Mouse (Mus musculus) cerebellum, adult 2 months (tissue): Measurements from ENCODE around the gene Tmem52. TPM values are rescaled to one million over a fixed set of nuclear protein-coding genes. Genes with fewer than 3 reads are reported as not detected.
"Not testable (repeated sequence)": the region's sequence is repeated elsewhere in the genome, so short reads cannot be mapped to it uniquely, and the experiment has no call there.

Source experiments
- DNase-seq, 2 experiments: peaks; one replicate each; pipeline ENCODE4 v3.0.0; 2021
- H3K27ac ChIP-seq: fragments of 200-500 bp; 2 replicates; pipeline ENCODE4 v1.5.1; 2012; ENCODE audit warnings: low read length, control low read depth, inconsistent platforms; ENCODE audit not compliant: insufficient read depth
- H3K27me3 ChIP-seq: fragments of 200-500 bp; 2 replicates; pipeline ENCODE4 v1.6.1; 2012; ENCODE audit warnings: inconsistent platforms, mild to moderate bottlenecking, low read length, moderate library complexity; ENCODE audit not compliant: control insufficient read depth, insufficient read depth
- H3K4me1 ChIP-seq: fragments of 200-500 bp; 2 replicates; pipeline ENCODE4 v1.6.1; 2011; ENCODE audit warnings: low read length; ENCODE audit not compliant: control insufficient read depth, insufficient read depth
- H3K4me3 ChIP-seq: fragments of 200-500 bp; replicated peaks from 2 replicates; pipeline ENCODE3; 2011; ENCODE audit warnings: mild to moderate bottlenecking, low read depth, low read length, control low read depth; ENCODE audit not compliant: insufficient read depth
- CTCF ChIP-seq: fragments of 200-500 bp; IDR thresholded peaks from 2 replicates; pipeline ENCODE4 v1.5.1; 2011; ENCODE audit warnings: low read depth, mild to moderate bottlenecking, control low read depth, low read length, moderate library complexity, borderline replicate concordance; ENCODE audit not compliant: insufficient read depth
- POLR2A ChIP-seq: fragments of 200-500 bp; IDR thresholded peaks from 2 replicates; pipeline ENCODE4 v1.6.1; 2011; ENCODE audit warnings: low read length, control low read depth, borderline replicate concordance; ENCODE audit not compliant: insufficient read depth
- WGBS: fragments of 180-500 bp; shearing (Covaris S2); methylation state at CpG from one replicate; pipeline ENCODE4 v1.1.7; 2018; 5-methylcytosine and 5-hydroxymethylcytosine counted together
- polyA plus RNA-seq: library from polyadenylated mRNA; depleted of rRNA; stranded (reverse); fragments of >200 nt; gene quantifications from 2 replicates; pipeline ENCODE4 v1.2.3, GENCODE M21; 2012; rRNA removed

Gene Tmem52
- polyA plus RNA-seq, result 9.4 and 12.1 TPM in 2 replicates

DNA sequence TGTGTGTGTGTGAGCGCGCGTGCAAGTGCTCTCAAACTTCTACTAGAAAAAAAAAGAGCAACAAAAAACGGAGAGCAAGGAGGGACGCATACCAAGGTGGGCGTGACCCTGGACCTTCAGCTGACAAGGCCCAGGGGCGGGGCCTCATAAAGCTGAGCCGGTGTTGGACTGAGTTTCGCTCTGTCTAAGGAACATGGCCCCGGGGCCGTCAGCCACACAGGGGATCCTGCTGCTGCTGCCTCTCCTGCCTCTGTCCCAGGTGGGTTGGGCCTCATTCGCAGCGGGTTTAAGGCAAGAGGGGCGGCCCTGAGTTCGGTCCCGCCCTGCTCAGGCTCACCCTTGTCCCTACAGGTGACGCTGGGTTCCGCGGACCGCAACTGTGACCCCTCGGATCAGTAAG lies at the start of gene Tmem52:
Gene Tmem52, plus strand, starts transcription at position 163 of the 400 bp plus-strand sequence.
- DNase-seq, result no peak
- 34% methylated on average over 21 of the region's 21 CpGs for WGBS
- Histone ChIP-seq H3K27ac (no peak within 1 kb of the TSS), H3K4me1 (peaks cover 26% of the 10 kb centered on the region), H3K4me3 (peak within 1 kb of the TSS; percentile 5), H3K27me3 (no peaks in the 10 kb centered on the region)
- TF ChIP-seq CTCF (no peak), POLR2A (no peak)

DNA sequence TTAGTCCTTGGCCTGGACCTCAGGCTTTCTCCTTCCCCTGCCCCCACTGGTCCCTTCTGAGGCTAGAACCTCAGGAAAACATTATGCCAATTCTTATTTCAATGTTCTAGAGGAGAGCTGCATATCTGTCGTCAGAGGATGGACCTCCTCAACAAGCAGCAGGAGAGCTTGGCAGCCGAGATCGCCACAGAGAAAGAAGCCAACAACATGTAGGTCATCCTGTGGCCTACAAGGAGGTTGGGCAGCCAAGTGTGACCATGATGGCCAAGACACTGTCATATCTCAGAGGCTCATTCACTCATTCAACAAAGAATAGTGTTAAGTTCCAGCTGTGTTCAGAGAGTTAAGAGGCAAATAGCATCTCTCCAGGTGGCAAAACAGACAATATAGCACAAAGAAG lies 48.8 kb upstream of the Tmem52 start:
- TF ChIP-seq CTCF (no peak), POLR2A (no peak)
- H3K27ac ChIP-seq, result peak overlapping the region; percentile 60; the same call in 1 of the 2 replicates
- H3K4me3 ChIP-seq, result no peak overlapping the region
- peak; percentile 80 to 89 for DNase-seq
- H3K4me1 ChIP-seq, result peaks cover 21% of the 10 kb centered on the region
- WGBS, result 6% methylated on average over 3 of the region's 3 CpGs
- no peaks in the 10 kb centered on the region for H3K27me3 ChIP-seq

DNA sequence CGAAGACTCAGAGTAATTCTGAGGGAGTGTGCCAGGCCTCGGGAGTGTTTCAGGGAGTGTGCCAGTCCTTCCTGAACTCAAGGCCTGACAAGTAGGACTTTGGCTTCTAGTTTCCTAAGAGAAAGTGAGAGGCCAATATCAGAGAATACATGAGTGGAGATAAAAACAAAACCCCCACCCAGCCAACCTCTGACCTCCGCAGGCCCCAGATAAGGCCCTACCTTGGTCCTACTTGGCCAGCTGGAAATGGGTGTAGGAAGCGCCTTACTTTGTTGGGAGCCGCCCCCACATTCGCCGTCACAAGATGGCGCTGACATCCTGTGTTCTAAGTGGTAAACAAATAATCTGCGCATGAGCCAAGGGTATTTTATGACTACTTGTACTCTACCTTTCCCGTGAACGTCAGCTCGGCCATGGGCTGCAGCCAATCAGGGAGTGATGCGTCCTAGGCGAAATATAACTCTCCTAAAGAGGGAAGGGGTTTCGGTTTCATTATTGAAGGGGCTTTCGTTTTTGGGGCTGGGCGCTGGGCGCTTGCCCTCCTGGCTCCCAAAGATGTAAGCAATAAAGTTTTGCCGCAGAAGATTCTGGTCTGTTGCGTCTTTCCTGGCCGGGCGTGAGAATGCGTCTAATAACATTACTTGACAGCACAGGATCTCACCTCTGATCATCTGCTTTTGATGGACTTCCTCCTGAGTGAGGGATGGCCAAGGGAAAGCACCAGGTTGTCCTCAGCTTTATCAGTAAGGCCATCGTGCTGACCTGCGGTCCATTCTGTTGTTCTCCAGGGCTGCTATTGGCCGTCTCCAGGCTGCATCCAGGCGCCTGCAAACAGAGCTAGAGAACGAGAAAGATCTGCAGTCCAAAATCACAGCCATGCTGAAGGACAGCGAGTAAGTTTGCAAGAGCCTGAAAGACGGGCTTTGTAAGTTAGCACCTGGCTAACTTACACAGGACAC lies 47.2 kb upstream of the Tmem52 start:
- H3K4me3 ChIP-seq, DNase-seq, H3K27ac ChIP-seq, H3K27me3 ChIP-seq: not testable (repeated sequence)
- peaks cover 21% of the 10 kb centered on the region for H3K4me1 ChIP-seq
- 90% methylated on average over 23 of the region's 30 CpGs for WGBS

GRCm38 (mm10) chr4:155423988-155424387 lies 44.9 kb upstream of the Tmem52 start:
- no peaks in the 10 kb centered on the region; the same call in 1 of the 2 replicates for H3K27me3 ChIP-seq
- no peak overlapping the region for H3K27ac ChIP-seq
- WGBS, result 59% methylated on average over 5 of the region's 5 CpGs
- DNase-seq, result no peak
- no peak overlapping the region for H3K4me3 ChIP-seq
- peaks cover 21% of the 10 kb centered on the region for H3K4me1 ChIP-seq
- TF ChIP-seq CTCF (no peak), POLR2A (no peak)

DNA sequence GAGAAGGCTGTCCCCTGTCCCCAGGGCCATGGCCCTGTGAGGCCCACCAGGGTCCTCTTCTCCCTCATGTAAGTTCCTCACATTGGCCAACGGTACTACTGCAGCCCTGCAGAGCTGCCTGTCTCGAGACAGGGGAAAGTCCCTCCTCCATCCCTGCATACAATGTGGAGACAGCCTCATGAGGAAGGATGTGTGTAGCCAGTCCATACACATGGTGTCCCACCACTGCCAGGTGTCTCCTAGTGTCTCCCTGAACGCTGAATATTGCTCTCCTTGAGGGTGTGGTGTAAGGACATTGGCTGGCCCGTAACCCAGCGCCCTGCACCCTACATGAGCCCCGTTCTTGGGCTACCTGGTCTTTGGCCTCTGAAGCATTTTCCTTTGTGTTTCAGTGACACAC lies 42.6 kb upstream of the Tmem52 start:
- no peak overlapping the region for H3K27ac ChIP-seq
- H3K4me3 ChIP-seq, result no peak overlapping the region
- WGBS, result 91% methylated on average over 6 of the region's 6 CpGs
- TF ChIP-seq POLR2A (no peak), CTCF (no peak)
- no peaks in the 10 kb centered on the region; the same call in 1 of the 2 replicates for H3K27me3 ChIP-seq
- DNase-seq, result no peak
- peaks cover under 1% of the 10 kb centered on the region; the same call in 1 of the 2 replicates for H3K4me1 ChIP-seq

DNA sequence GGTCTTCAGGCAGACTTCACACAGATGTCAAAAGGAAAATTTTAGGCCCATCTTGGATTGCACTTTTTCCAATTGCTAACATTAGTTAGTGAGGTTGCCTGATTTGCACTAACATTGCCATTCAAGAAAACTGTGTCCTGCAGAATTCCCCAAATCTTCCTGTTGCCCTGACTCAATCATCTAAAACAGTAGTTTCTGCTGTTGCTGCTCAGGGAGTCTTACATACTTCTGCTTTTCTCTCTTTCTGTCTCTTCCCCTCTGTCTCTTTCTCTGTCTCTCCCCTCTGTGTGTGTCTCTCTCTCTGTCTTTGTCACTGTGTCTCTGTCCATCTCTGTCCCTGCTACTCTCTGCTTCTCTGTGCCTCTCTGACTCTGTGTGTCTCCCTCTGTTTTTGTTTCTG lies 40.5 kb upstream of the Tmem52 start:
- no peak overlapping the region for H3K4me3 ChIP-seq
- H3K27me3 ChIP-seq, result no peaks in the 10 kb centered on the region; the same call in 1 of the 2 replicates
- no peaks in the 10 kb centered on the region for H3K4me1 ChIP-seq
- TF ChIP-seq CTCF, result no peak
- no peak for TF ChIP-seq POLR2A
- DNase-seq, result no peak
- no peak overlapping the region for H3K27ac ChIP-seq

GRCm38 (mm10) chr4:155429202-155429601 lies 39.7 kb upstream of the Tmem52 start:
- Histone ChIP-seq H3K4me1 (no peaks in the 10 kb centered on the region), H3K27ac (no peak overlapping the region), H3K4me3 (no peak overlapping the region), H3K27me3 (no peaks in the 10 kb centered on the region; the same call in 1 of the 2 replicates)
- TF ChIP-seq POLR2A (no peak), CTCF (no peak)
- DNase-seq, result no peak
- WGBS, result 81% methylated on average over 3 of the region's 3 CpGs

DNA sequence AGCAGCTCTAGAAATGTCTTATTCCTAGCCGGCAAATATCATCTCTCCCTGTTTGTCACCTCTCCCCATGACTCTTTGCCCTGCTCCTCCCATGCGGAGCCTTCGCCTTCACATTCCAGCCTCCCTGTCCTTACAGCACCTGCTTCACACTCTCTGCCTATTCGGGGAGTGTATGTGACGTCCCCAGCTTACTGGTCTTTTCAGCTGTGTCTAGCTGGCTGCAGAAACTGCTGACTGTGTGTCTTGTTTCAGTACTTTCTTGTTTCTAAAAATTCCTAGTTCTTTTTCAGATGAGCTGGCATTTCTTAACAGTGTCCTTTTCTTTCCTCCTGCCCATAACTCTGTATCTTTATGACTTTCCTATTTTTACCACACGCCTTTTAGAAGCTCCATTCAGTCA lies 36.6 kb upstream of the Tmem52 start:
- no peak for DNase-seq
- 90% methylated on average over 6 of the region's 6 CpGs for WGBS
- TF ChIP-seq POLR2A, result no peak
- no peak for TF ChIP-seq CTCF

GRCm38 (mm10) chr4:155433993-155434392 lies 34.9 kb upstream of the Tmem52 start:
- WGBS, result 85% methylated on average over 5 of the region's 5 CpGs
- TF ChIP-seq CTCF (no peak), POLR2A (no peak)
- no peak overlapping the region for H3K27ac ChIP-seq
- H3K4me1 ChIP-seq, result peaks cover 3% of the 10 kb centered on the region; the same call in 1 of the 2 replicates
- no peak overlapping the region for H3K4me3 ChIP-seq
- no peak for DNase-seq
- H3K27me3 ChIP-seq, result no peaks in the 10 kb centered on the region

More for the DNA sequence above, 36.6 kb upstream of the Tmem52 start:
- no peaks in the 10 kb centered on the region; the same call in 1 of the 2 replicates for H3K27me3 ChIP-seq
- no peaks in the 10 kb centered on the region for H3K4me1 ChIP-seq
- H3K27ac ChIP-seq, result no peak overlapping the region
- H3K4me3 ChIP-seq, result no peak overlapping the region
